ENCODE assay signal across 8 mouse cellular contexts in genomic region chr15:99295484-99295981, GRCm38 (mm10). TPM values are rescaled to one million over a fixed set of nuclear protein-coding genes. Genes with fewer than 3 reads are reported as not detected.
A peak's percentile ranks its signal among the peaks of the same experiment; 100 is the strongest.
DNase-seq lines count a peak whose midpoint lies in the region; ATAC-seq and TF ChIP-seq lines count a peak whose summit lies in the region.

Gene Fam186b (minus strand): TSS chr15:99295888.

- peak; percentile 53 for DNase-seq in gastrocnemius, adult 2 months
- no peak for DNase-seq in gastrocnemius, postnatal 36 days
- peak; percentile 62 for DNase-seq in cerebellum, adult 9-10 months
- DNase-seq in mesoderm, embryonic 11.5 days (ENCODE audit: low read depth, low spot score): peak; percentile 31
- DNase-seq in thymus, postnatal 0 days (ENCODE audit: low spot score): peak; percentile 20

- peaks cover 2% of the 10 kb centered on the region for H3K27me3 ChIP-seq in E14TG2a.4 (ENCODE audit: insufficient read depth, low read length)
- H3K27me3 ChIP-seq in heart, embryonic 13.5 days (replicated peaks): no peaks in the 10 kb centered on the region
- H3K27me3 ChIP-seq in kidney, embryonic 16.5 days (ENCODE audit: insufficient read depth, low read length): no peaks in the 10 kb centered on the region

- H3K27ac ChIP-seq in gastrocnemius, adult 2 months: peak within 1 kb of the TSS; percentile 91
- peak within 1 kb of the TSS; percentile 87 for H3K27ac ChIP-seq in heart, embryonic 13.5 days (replicated peaks)
- H3K27ac ChIP-seq in kidney, embryonic 16.5 days (ENCODE audit: low read length): peak within 1 kb of the TSS; percentile 94

- H3K36me3 ChIP-seq in E14TG2a.4 (ENCODE audit: insufficient read depth, low read length): peaks cover 7% of the 10 kb centered on the region; the same call in 1 of the 2 replicates
- peaks cover 10% of the 10 kb centered on the region; the same call in 1 of the 2 replicates for H3K36me3 ChIP-seq in heart, embryonic 13.5 days
- H3K36me3 ChIP-seq in kidney, embryonic 16.5 days (ENCODE audit: insufficient read depth, low read length): no peaks in the 10 kb centered on the region

- intact Hi-C loops in gastrocnemius, adult 2 months (cut with DNase I): loop anchor here (2.0 kb wide), 1 partner anchor 45 kb away; the partner anchor contains the start of gene Mcrs1
- intact Hi-C loops in gastrocnemius, postnatal 36 days (cut with DNase I): no loop called here

- peak within 1 kb of the TSS; percentile 77 for H3K4me2 ChIP-seq in heart, embryonic 13.5 days
- H3K4me2 ChIP-seq in kidney, embryonic 16.5 days (replicated peaks; ENCODE audit: low read depth, low read length): peak within 1 kb of the TSS; percentile 58

- TF ChIP-seq CTCF in gastrocnemius, adult 2 months (IDR thresholded peaks at IDR 0.05): no peak
- no peak for TF ChIP-seq CTCF in E14TG2a.4 (conservative IDR thresholded peaks at IDR 0.05; ENCODE audit: low read length)

- ATAC-seq in heart, embryonic 13.5 days (ENCODE audit: extremely low read depth, insufficient number of reproducible peaks, low FRiP score, low TSS enrichment): peak; percentile 22; the same call in 1 of the 2 replicates
- ATAC-seq in kidney, embryonic 16.5 days (ENCODE audit: low FRiP score, low TSS enrichment): peak; percentile 50

- H3K4me3 ChIP-seq in gastrocnemius, adult 2 months: peak within 1 kb of the TSS; percentile 89
- peak within 1 kb of the TSS; percentile 86 for H3K4me3 ChIP-seq in E14TG2a.4 (replicated peaks; ENCODE audit: low read length)
- peak within 1 kb of the TSS; percentile 67 for H3K4me3 ChIP-seq in heart, embryonic 13.5 days
- peak within 1 kb of the TSS; percentile 82 for H3K4me3 ChIP-seq in kidney, embryonic 16.5 days (ENCODE audit: low read length)

- peaks cover 34% of the 10 kb centered on the region for H3K4me1 ChIP-seq in E14TG2a.4 (replicated peaks; ENCODE audit: low read depth, low read length)
- H3K4me1 ChIP-seq in heart, embryonic 13.5 days: peaks cover 24% of the 10 kb centered on the region
- peaks cover 19% of the 10 kb centered on the region for H3K4me1 ChIP-seq in kidney, embryonic 16.5 days (ENCODE audit: insufficient read depth, low read length)

- no peaks in the 10 kb centered on the region for H3K9me3 ChIP-seq in E14TG2a.4 (ENCODE audit: low read length)
- H3K9me3 ChIP-seq in heart, embryonic 13.5 days: no peaks in the 10 kb centered on the region
- no peaks in the 10 kb centered on the region for H3K9me3 ChIP-seq in kidney, embryonic 16.5 days (ENCODE audit: low read length)

- 2% methylated on average over 14 of the region's 17 CpGs for WGBS in heart, embryonic 13.5 days
- WGBS in kidney, embryonic 16.5 days: under 1% methylated on average over 14 of the region's 17 CpGs

- peak within 1 kb of the TSS; percentile 83 for H3K9ac ChIP-seq in heart, embryonic 13.5 days
- peak within 1 kb of the TSS; percentile 78 for H3K9ac ChIP-seq in kidney, embryonic 16.5 days (replicated peaks; ENCODE audit: low read length)

RNA-seq across cellular contexts. Expression of gene Fam186b, which starts in this region (rescaled TPM):
- total RNA-seq in gastrocnemius, adult 2 months (2021): not detected
- not detected for total RNA-seq in gastrocnemius, postnatal 36 days (2021)
- polyA plus RNA-seq in heart, embryonic 13.5 days (2015; fragmentation: Nextera tagmentation; extraction: Ambion mirVana): 0.40 and 0.52 TPM in 2 replicates
- polyA plus RNA-seq in kidney, embryonic 16.5 days (2015; fragmentation: Nextera tagmentation; extraction: Ambion mirVana): 0.21 and 0.30 TPM in 2 replicates
- 0.05 and 0.08 TPM in 2 replicates for polyA plus RNA-seq in thymus, postnatal 0 days (2015; fragmentation: Nextera tagmentation; extraction: Ambion mirVana)

Comparison
In these comparisons a context has a peak if more than half of its experiments do, and no peak if none do; other contexts are left out.
1. Peak in DNase-seq, H3K4me3 ChIP-seq and H3K27ac ChIP-seq in gastrocnemius, adult 2 months; RNA of the gene not detected or under 1 TPM.
2. Peak in ATAC-seq, H3K4me3 ChIP-seq, H3K27ac ChIP-seq, H3K9ac ChIP-seq and H3K4me2 ChIP-seq in heart, embryonic 13.5 days; RNA of the gene not detected or under 1 TPM.
3. Peak in ATAC-seq, H3K4me3 ChIP-seq, H3K27ac ChIP-seq, H3K9ac ChIP-seq and H3K4me2 ChIP-seq in kidney, embryonic 16.5 days; RNA of the gene not detected or under 1 TPM.
4. Peak in DNase-seq in thymus, postnatal 0 days; RNA of the gene not detected or under 1 TPM.
5. DNase-seq: peak in cerebellum, adult 9-10 months (single experiment) and mesoderm, embryonic 11.5 days (single experiment); none in gastrocnemius, postnatal 36 days (0 of 2).
6. Peak in every context shown above with its lines, with median percentiles within 50 percentile points of each other: H3K27ac ChIP-seq and H3K4me3 ChIP-seq.